Mouse (Mus musculus): ENCODE data around the gene Zfp423.
A peak's percentile ranks its signal among the peaks of the same experiment; 100 is the strongest.

Zfp423 gene

DNA sequence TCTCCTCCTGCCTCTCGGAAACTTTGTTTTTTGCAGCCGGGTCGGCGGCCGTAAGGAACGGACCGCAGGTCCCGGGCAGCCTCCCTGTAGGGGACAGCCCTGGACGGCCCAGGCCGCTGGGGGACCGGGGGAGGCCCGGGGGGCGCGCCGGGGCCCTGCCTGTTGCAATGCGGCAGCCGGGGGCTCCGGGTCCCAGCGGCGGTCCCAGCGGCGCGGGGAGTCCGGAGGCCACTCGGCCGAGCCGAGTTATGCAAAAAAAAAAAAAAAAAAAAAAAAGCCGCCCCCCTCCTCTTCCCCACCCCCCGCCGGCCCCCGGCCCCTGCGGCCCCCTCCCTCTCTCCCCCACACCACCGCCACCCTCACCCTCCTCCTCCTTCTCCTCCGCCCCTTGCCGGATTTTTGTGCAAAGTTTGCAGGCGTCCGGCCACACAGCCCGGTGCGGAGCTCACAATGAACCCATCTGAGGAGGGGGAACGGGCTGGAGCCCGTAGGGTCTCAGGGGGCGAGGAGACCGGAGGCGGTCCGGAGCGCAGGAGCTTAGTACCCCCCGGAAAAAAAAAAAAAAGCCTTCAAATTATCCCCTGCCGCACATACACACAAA, at the start of gene Zfp423:
Zfp423 (minus strand) TSS at position 276 of the 601 bp plus-strand sequence.
- DNase-seq (ENCODE audit: low spot score in 2 of 2): no peak

DNA sequence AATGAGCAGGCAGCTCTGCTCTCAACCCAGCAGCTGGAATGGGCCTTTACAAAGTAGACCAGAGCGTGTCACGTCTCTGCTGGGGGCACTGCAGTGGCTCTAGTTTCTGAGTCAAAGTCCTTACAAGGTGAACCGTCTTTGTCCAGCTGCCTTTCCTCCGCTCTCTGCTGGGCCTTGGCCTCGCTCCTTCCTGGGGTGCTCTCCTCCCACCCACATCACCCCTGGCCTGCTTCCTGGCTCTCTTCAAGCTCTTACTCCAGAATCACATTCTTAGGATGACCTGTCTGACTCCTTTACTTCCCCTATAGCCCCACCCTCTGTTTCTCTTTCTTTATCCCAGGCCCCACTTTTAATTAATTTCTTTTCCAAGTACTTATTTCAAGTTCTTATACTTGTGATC, 47.4 kb upstream of the Zfp423 start:
- no peak for DNase-seq (ENCODE audit: low spot score in 2 of 2)

DNA sequence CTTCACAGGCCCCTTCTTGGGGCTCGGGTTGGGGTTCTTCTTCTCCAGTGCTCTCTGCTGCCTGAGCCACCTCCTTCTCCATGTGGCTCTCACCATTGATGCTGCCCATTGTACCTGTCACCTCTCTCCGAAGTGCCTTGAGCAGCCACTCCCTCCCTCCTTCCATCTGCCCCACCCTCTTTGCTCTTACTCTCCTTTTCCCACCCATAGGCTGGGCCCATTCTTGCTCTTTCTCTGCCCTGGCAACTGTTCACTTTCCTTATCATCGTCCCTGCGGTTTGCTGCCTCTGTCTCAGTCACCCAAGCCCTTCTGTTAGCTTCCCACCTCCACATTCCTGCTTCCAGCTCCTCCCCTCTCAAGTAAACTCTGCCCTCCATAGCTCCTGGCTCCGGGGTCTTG, 25.4 kb upstream of the Zfp423 start:
- no peak for DNase-seq (ENCODE audit: low spot score in 2 of 2)

DNA sequence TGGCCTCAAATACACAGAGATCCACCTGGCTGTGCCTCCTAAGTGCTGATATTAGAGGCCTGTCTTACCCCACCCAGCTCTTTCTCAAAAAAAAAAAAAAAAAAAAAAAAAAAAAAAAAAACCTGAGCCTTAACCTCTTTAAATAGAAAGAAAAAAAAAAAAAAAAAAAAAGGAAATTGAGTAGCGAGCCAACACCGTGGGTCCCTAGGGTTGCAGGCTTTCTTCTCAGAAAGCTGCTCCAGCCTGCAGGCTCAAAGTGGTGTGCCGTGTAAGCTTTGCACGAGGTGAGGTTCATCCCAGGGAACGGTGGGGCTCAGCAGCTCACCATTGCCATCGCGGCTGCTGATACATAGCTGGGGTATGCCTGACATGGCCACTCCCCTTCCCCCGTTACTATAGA, 24.6 kb upstream of the Zfp423 start:
- no peak for DNase-seq (ENCODE audit: low spot score in 2 of 2)

DNA sequence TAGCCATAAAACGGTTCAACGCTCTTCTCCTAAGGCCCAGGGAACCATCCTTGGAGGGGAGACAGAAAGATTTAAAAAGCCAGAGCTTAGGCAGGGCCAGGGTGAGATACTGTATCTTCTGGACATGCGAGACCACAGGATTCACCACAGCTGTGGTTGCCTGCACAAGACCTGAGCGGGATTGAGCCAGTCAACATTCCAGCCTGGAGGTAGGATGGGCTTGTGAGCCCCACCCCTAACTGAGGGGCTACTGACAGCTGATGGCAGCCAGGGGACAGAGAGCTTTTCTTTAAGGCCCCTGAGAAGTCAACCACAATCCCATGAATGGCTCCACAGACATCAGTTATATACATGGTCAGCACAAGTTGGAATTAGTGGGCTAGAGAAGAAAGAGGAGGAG, 23.5 kb upstream of the Zfp423 start:
- DNase-seq (ENCODE audit: low spot score in 2 of 2): no peak

DNA sequence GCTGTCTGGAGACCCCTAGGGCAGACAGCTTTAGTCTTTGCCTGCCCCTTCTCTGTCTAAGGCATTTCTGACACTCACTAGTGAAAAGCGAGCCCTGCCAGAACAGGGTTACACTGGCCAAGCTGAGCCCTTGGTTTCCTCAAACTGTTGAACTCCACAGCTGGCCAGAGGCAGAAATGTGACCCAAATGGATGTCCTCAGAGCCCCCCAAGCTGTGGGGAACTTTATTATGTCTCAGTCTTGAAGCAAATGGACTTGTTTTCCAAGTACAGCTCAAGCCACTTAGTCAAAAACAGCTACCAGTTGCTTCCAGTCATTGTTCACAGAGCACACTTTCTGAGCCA, 16.0 kb upstream of the Zfp423 start:
- no peak for DNase-seq (ENCODE audit: low spot score in 2 of 2)

- DNase-seq (ENCODE audit: low spot score in 2 of 2): no peak
Measured at GRCm38 (mm10) chr8:87974759-87975465, 15.5 kb upstream of the Zfp423 start.

DNA sequence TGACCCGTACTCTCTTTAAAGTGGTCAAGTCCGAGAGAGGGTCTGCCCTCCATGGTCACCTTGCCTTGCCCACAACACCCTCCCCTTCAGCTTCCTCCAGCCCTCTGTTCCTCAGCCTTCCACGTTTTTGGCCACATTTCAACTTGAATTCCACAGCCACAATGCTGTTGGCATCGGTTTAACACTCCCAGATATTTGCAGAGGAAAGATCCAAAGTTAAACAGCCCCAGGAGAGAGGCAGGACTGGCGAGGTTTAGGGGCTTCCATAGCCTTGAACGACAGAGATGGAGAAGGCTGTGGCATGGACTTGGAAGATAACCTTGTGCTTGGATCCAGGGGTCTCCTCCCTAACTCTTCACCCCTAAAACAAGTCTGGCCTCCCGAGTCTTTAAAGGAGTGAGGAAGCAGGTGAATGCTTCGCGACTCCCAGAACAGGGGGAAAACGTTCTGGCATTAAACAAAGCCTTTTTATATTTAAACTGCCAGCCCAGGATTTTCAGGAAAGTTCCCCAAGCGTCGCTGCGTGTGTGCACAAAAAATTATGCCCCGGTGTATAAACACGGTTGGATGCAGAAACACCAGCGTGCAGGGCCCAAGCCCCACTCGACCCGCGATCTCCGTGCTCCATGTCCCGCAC, 14.8 kb upstream of the Zfp423 start:
- no peak for DNase-seq (ENCODE audit: low spot score in 2 of 2)

DNA sequence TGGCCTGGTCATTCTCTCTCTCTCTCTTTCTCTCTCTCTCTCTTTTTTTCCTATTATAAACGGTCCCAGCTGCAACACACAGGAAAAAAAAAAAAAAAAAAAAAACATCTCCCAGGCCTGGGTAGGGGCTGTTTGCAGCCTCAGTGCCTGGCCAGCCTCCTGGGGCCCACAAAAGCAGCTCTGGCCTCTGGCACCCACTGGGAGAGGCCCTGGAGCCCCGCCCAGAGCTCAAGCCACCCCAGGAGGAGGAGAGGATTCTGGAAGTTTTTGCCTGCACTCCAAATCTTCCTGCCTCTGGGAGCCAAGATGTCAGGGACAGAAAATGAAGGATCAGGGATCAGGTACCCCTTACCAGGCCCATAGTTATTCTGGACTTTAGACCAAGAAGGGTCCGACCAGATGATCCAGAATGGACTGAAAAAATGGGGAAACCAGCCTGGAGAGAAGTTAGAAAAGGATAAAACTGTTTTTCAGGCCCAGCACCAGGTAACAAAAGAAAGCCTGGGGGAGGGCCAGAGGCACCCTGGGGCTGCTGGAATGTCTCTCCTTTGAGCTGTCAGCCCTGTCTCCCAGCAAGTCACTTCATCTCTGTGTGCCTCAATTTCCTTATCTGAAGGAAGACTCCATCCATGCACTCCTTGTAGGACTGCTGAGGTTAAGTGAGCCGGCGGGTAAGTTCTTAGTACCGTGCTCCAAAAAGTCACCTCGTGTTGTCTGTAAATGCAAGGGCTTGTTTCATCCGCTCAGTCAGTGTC, 8.6 kb upstream of the Zfp423 start:
- DNase-seq (ENCODE audit: low spot score in 2 of 2): no peak

- no peak for DNase-seq (ENCODE audit: low spot score in 2 of 2)
Measured at GRCm38 (mm10) chr8:87967057-87967820, 7.8 kb upstream of the Zfp423 start.

- DNase-seq (ENCODE audit: low spot score in 2 of 2): no peak
Measured at GRCm38 (mm10) chr8:87962514-87963225, 3.3 kb upstream of the Zfp423 start.

DNA sequence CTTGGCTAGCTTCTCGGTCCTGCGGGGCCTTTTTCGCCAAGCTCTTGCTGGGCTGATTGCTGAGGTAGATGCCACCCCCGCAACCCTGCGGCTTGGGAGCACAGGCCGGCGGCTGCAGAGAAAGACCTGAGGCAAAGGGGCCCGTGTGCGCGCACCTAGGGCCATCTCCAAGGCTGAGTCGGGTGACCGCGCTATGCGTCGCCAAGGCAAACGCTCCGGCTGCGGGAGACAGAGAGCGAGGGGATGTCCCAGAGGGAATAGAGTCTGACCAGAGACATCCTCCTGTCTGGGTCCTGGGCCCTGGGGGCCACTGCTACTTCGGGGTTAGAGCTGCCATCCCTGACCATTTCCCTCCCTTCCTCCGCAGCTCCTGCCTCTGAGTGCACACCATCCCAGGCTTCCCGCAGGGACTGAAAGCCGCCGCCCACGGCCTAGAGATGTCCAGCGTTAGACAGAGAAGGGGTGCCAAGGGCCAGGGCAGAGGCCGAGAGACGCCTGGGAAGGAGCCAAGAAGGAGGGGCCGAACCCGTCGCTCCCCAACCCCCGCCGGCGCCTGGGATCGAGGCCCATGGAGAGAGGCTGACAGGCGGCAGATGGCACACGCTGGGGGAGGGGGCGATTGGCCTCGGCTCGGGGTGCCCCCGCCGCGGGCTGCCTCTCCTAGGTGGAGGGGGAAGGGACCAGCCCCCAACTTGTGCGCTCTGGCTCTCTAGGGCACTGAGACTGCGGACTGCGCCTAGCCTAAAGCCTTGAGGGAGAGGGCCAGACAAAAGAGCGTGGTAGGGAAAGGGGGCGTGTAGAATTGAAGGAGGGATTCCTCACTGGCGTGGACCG, 2.5 kb upstream of the Zfp423 start:
- peak; percentile 35 to 39 for DNase-seq (ENCODE audit: low spot score in 2 of 2)

- DNase-seq (ENCODE audit: low spot score in 2 of 2): peak in 1 of 2 experiments; percentile 14
Measured at GRCm38 (mm10) chr8:87961108-87961507, 1.7 kb upstream of the Zfp423 start.

GRCm38 (mm10) chr8:87960061-87960749, 810 bp upstream of the Zfp423 start:
- DNase-seq (ENCODE audit: low spot score in 2 of 2): peak; percentile 65 to 78

GRCm38 (mm10) chr8:87958451-87959319, 710 bp downstream of the Zfp423 start:
- DNase-seq (ENCODE audit: low spot score in 2 of 2): peak; percentile 23 to 64

- no peak for DNase-seq (ENCODE audit: low spot score in 2 of 2)
Measured at GRCm38 (mm10) chr8:87957871-87958450, 1.4 kb downstream of the Zfp423 start.

- no peak for DNase-seq (ENCODE audit: low spot score in 2 of 2)
Measured at GRCm38 (mm10) chr8:87956001-87956400, 3.4 kb downstream of the Zfp423 start.

- no peak for DNase-seq (ENCODE audit: low spot score in 2 of 2)
Measured at GRCm38 (mm10) chr8:87953473-87953872, 5.9 kb downstream of the Zfp423 start.

Data from frontal cortex, postnatal 10 days (tissue).